Mouse (Mus musculus): ENCODE results near the gene Rdh19.

Rdh19 gene

DNA sequence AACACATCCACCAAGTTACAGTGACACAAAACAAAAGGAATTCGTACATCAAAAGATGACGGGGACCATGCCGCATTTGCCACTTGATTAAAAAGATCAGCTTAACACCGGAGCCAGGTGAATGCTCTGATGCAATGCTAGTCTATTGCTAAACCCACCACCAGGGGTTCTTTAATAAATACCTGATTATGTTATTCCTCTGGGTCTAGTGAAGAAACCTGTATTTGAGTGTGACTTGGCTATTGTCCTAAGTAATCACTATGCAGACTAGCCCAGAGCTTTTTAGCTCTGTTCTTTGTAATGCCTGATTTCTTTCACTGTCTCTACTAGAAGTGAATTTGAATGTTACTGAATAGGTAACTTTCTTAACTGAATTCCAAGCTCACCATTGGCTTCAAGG lies 31.3 kb downstream of the Rdh19 start:
- no peak for DNase-seq

- no peak for DNase-seq
These were observed 36.8 kb downstream of the Rdh19 start for GRCm38 (mm10) chr10:127886551-127886950.

DNA sequence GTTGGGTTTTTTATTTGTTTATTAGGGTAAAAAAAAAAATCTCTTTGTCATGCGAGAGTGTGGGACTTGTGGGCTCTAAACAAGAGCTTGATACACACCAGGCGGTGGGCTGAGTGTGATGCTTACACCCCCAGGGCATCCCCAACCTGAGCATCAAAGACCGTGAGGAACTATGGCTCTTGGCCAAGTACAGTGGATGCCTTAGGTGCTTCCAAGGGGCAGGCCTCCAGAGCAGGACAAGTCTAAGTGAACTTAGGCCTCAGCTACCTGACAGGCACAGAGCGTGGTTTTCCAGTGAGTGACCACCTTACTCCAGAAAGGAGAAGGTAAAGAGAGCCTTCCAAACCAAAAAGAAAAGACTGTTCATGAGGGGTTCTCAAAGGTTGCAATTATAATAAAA lies 37.2 kb downstream of the Rdh19 start:
- DNase-seq: no peak

DNA sequence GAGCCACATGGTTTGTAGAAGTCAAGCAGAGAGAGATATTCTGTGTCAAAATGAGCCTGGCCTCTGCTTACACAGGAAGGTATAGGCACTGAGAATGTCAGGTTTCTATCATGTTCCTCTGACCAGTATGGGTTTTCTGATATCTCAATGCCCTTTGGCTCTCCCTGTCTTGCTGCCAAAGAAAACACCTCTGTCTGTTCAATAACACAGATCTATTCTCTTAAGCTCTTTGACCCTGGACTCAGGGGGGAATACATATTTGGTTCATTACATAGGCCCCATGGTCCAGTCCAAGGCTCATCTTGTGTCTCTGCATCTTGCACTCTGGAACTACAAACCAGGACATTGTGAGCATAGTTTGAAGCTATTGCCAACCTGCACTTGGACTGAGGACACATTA lies 38.9 kb downstream of the Rdh19 start, which contains the start of gene Rdh7:
Rdh7 (minus strand) TSS at position 213 of the 400 bp plus-strand sequence.
- DNase-seq: no peak

- no peak for DNase-seq
These were observed 41.8 kb downstream of the Rdh19 start for GRCm38 (mm10) chr10:127891481-127891880.

DNA sequence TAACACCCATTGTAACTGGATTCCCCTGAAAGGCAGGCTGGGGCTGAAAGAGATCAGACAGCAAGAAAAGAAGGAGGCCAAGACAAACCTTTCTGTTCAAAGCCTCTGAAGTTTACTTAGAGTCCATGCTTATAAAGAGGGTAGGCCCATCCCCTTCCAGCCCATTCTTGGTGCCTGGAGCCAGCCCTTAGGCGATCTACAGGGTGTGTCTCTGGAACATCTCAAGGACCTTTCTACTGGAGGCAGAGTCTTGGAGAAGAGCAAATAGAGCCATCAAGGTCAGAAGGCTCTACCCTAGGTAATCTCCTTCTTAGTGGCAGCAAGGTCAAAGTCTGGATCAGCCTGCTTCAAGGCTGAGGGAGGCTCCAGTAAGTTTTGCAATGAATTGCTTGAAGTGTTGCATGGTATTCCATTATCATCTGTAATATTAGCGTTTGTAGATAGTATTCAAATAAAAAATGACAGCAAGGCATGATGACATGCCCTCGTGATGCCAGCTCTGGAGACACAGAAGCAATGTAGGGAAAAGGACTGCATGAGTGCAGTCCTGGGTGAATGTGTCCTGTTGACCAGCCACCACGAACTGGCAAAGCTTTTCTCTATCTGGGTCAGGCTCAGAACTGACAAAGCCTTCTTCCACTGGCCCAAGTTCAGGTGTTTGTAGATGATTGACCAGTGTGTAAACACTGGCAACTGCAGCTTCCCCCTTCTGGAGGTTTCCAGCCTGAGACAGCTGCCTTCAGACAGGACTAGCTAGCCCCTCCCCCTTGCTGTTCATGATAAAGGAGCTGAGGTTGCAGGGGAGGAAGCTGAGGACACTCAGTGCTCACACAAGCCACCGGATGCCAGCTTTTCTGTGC lies 43.7 kb downstream of the Rdh19 start:
- peak in 1 of 2 experiments; percentile 12 for DNase-seq

DNA sequence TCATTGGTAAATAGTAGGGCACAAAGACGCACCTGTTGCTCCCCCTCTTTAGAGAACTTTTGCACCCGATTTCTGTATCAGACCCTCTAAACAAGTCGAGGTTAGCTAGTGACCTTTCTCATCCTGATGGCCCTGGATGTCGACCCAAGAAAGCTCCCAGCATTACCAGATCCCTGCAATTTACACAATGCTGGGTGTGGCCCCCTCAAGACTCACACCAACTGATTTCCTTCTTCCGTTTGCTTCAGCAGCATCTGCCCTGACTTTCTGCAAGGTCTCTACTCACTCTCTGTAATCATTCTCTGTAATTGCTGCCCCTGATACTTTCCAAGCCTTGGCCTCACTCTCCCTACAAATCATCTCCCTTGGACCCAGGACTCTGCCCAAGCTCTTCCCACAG lies 47.0 kb downstream of the Rdh19 start:
- DNase-seq: no peak

DNA sequence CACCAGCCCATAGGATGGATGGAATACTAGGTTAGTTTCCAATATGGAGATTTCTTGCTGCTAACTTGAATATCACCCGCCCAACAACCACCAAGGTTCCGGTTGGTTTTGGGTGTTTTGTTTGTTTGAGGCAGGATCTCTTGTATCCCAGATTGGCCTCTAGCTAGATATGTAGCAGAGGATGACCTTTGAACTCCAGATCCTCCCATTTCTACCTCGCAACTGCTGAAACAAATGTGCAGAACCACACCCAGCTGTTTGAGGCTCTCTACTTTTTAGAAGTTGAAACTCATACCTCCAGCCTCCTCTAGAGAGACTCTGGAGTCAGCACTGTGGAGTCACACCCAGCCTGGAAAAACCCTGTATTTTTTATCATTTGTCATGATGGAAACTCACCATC lies 47.8 kb downstream of the Rdh19 start:
- no peak for DNase-seq

GRCm38 (mm10) chr10:127898218-127898617 lies 48.5 kb downstream of the Rdh19 start, which contains the start of gene Sdr9c7:
TSS of gene Sdr9c7 (plus strand) at chr10:127898518.
- no peak for DNase-seq

DNA sequence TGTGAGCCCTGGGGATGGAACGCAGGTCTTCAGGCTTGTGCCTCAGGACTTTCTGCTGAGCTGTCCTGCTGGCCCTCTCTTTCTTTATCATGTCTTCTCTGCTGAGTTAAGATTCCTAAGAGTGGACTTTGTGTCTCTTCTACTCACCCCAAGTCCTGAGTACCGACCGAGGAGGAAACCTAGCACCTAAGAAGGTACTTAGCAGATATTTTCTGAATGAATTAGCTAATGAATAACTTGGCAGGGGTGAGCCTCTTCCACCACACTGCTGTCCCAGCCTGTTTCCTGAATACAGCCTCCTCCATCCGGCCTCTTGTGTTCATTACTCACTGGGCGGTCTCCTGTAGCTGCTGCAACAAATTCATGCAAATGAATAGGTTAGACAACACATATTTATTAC lies 50.1 kb downstream of the Rdh19 start:
- DNase-seq: no peak

- no peak for DNase-seq
These were observed 52.0 kb downstream of the Rdh19 start for GRCm38 (mm10) chr10:127901751-127902150.

- DNase-seq: no peak
These were observed 53.4 kb downstream of the Rdh19 start for GRCm38 (mm10) chr10:127903116-127903515.

DNA sequence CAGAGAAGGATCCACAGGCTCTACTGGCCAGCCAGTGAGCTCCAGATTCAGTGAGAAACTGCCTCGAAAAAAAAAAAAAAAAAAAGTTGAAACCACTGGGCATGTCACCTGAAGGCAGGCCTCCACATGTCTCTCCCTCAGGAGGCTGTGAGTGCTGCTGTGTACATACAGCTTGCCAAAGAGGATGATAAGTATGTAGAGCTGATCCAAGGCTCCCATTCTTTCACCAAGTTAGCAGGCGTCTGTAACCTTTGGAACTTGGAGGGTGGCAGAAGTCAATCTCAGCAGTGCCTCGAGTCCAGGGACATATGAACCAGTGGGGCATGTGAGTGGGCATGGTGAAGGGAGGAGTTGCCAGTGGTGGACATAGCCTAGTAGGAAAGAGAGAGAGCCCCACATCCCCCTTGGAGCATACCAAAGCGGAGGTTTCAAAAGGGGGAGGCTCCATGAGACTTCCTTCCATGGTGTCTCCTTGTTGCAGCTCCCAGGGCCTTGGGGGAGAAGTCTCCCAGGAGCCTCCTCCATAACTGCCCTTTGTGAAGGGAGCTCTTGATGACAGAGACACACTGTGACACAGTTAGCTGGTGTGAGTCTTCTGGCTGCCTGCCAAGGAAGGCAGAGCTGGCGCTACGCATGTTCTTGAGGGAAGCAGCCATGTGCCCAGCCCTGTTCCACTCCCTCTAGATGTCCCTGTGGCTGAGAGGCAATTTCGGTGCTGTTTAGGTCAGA lies 55.2 kb downstream of the Rdh19 start:
- DNase-seq: no peak

- DNase-seq: no peak
These were observed 56.4 kb downstream of the Rdh19 start for GRCm38 (mm10) chr10:127906138-127906537.

DNA sequence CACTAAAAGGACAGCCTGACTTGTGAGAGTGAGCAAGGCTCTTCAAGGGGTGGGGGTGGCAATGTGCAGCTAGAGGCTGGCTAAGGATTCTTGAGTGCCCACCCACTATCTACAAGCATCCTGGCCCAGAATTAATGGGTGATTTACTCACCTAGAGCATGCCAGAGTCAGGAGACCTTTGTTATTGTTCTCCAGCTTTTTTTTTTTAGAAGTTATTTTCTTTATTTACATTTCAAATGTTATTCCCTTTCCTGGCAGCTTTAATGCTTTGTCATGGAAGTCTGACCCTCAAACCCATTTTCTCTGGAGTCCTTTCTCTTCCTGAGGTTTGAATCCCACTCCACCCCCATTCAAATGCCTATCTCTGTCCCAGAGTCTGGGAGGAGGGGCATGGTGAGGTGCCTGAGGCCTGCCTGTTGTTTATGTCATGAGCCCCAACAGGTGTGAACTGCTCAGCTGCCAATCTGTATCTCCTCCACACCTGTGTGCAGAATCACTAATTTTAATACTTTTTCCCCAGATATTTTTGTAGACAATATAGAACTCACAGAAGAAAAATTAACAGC lies 57.7 kb downstream of the Rdh19 start:
- DNase-seq: no peak
